Mouse (Mus musculus) heart, adult 11 months (tissue): Measurements from ENCODE around the gene Klhdc9.

Source experiments
- DNase-seq: peaks from one replicate; pipeline ENCODE4 v3.0.0; 2022

Klhdc9 gene

GRCm38 (mm10) chr1:171360656-171361055 lies at the start of gene Klhdc9:
TSS of gene Klhdc9 (minus strand) at chr1:171360798.
- peak; percentile 99 for DNase-seq

GRCm38 (mm10) chr1:171410231-171410630 lies 49.6 kb upstream of the Klhdc9 start:
- no peak for DNase-seq

- peak; percentile 91 for DNase-seq
Measured at GRCm38 (mm10) chr1:171407263-171407662, 46.7 kb upstream of the Klhdc9 start.

GRCm38 (mm10) chr1:171402991-171403390 lies 42.4 kb upstream of the Klhdc9 start:
- no peak for DNase-seq

- no peak for DNase-seq
Measured at GRCm38 (mm10) chr1:171401821-171402220, 41.2 kb upstream of the Klhdc9 start.

GRCm38 (mm10) chr1:171390101-171390500 lies 29.5 kb upstream of the Klhdc9 start:
- peak; percentile 98 for DNase-seq

- DNase-seq, result peak; percentile 99
Measured at GRCm38 (mm10) chr1:171388376-171389102, 27.9 kb upstream of the Klhdc9 start, which contains the start of gene Arhgap30. TSS of gene Arhgap30 (plus strand) at chr1:171388954.

GRCm38 (mm10) chr1:171387099-171387498 lies 26.5 kb upstream of the Klhdc9 start:
- DNase-seq, result no peak

- no peak for DNase-seq
Measured at GRCm38 (mm10) chr1:171385171-171385570, 24.6 kb upstream of the Klhdc9 start.

- DNase-seq, result no peak
Measured at GRCm38 (mm10) chr1:171384361-171384760, 23.8 kb upstream of the Klhdc9 start.

GRCm38 (mm10) chr1:171382096-171382620 lies 21.6 kb upstream of the Klhdc9 start:
- DNase-seq, result peak; percentile 91

- DNase-seq, result peak; percentile 98
Measured at GRCm38 (mm10) chr1:171379935-171380599, 19.5 kb upstream of the Klhdc9 start.

GRCm38 (mm10) chr1:171378298-171378697 lies 17.7 kb upstream of the Klhdc9 start:
- no peak for DNase-seq

GRCm38 (mm10) chr1:171375646-171376097 lies 15.1 kb upstream of the Klhdc9 start:
- no peak for DNase-seq

- DNase-seq, result no peak
Measured at GRCm38 (mm10) chr1:171373946-171374345, 13.3 kb upstream of the Klhdc9 start.

- DNase-seq, result no peak
Measured at GRCm38 (mm10) chr1:171372880-171373279, 12.3 kb upstream of the Klhdc9 start.

- peak; percentile 93 for DNase-seq
Measured at GRCm38 (mm10) chr1:171369845-171370556, 9.4 kb upstream of the Klhdc9 start, which contains the start of gene Nectin4. TSS of gene Nectin4 (plus strand) at chr1:171370099.

GRCm38 (mm10) chr1:171365934-171366333 lies 5.3 kb upstream of the Klhdc9 start:
- peak; percentile 94 for DNase-seq

- DNase-seq, result peak; percentile 93
Measured at GRCm38 (mm10) chr1:171361106-171362103, 807 bp upstream of the Klhdc9 start.

- DNase-seq, result no peak
Measured at GRCm38 (mm10) chr1:171360253-171360652, 345 bp downstream of the Klhdc9 start.

- no peak for DNase-seq
Measured at GRCm38 (mm10) chr1:171358421-171358820, 2.2 kb downstream of the Klhdc9 start.

- no peak for DNase-seq
Measured at GRCm38 (mm10) chr1:171356814-171357213, 3.8 kb downstream of the Klhdc9 start.
